Mouse (Mus musculus) midbrain, embryonic 11.5 days (tissue): ENCODE data around the gene Padi2. TPM values are rescaled to one million over a fixed set of nuclear protein-coding genes. Genes with fewer than 3 reads are reported as not detected.
A peak's percentile ranks its signal among the peaks of the same experiment; 100 is the strongest.

Source experiments
- ATAC-seq: fragments of 200-750 bp; cut with Nextera tagmentation; 2 replicates; pipeline ENCODE4 v1.8.0; 2017; ENCODE audit warnings: moderate TSS enrichment, moderate library complexity; ENCODE audit not compliant: low FRiP score
- DNase-seq: peaks from one replicate; pipeline ENCODE4 v3.0.0; 2015; ENCODE audit warnings: low spot score; ENCODE audit errors: missing footprints
- H3K27ac ChIP-seq: fragments of 300-500 bp; sonication (generic); 2 replicates; pipeline ENCODE4 v1.5.1; 2014; ENCODE audit warnings: low read depth, low read length
- H3K27me3 ChIP-seq: fragments of 300-500 bp; sonication (generic); 2 replicates; pipeline ENCODE4 v1.6.1; 2014; ENCODE audit warnings: mild to moderate bottlenecking, low read length, moderate library complexity, mixed read lengths; ENCODE audit not compliant: control insufficient read depth, insufficient read depth
- H3K36me3 ChIP-seq: fragments of 300-500 bp; sonication (generic); 2 replicates; pipeline ENCODE4 v1.6.1; 2014; ENCODE audit warnings: mild to moderate bottlenecking, low read length, moderate library complexity, mixed read lengths; ENCODE audit not compliant: control insufficient read depth, insufficient read depth
- H3K4me1 ChIP-seq: fragments of 300-500 bp; sonication (generic); 2 replicates; pipeline ENCODE4 v1.6.1; 2014; ENCODE audit warnings: low read length; ENCODE audit not compliant: control insufficient read depth, insufficient read depth
- H3K4me2 ChIP-seq: fragments of 300-500 bp; sonication (generic); 2 replicates; pipeline ENCODE4 v1.6.1; 2014; ENCODE audit warnings: mild to moderate bottlenecking, moderate library complexity
- H3K4me3 ChIP-seq: fragments of 300-500 bp; sonication (generic); 2 replicates; pipeline ENCODE4 v1.5.1; 2014; ENCODE audit warnings: low read depth, low read length
- H3K9ac ChIP-seq: fragments of 300-500 bp; sonication (generic); 2 replicates; pipeline ENCODE4 v1.6.1; 2014; ENCODE audit warnings: low read length
- H3K9me3 ChIP-seq: fragments of 300-500 bp; sonication (generic); 2 replicates; pipeline ENCODE4 v1.6.1; 2016; ENCODE audit warnings: low read length; ENCODE audit not compliant: control insufficient read depth
- WGBS: fragments of 180-500 bp; shearing (Covaris S2); extraction: QIAGEN DNeasy Blood & Tissue Kit; methylation state at CpG from one replicate; pipeline ENCODE4 v1.1.7; 2014; 5-methylcytosine and 5-hydroxymethylcytosine counted together
- polyA plus RNA-seq: library from polyadenylated mRNA; unstranded; fragments of >200 nt; fragmentation: Nextera tagmentation; extraction: Ambion mirVana; gene quantifications from 2 replicates; pipeline ENCODE4 v1.2.1, GENCODE M21; 2014

Padi2 gene
- polyA plus RNA-seq, 1 experiment from 2014 or later: 0.49 TPM

DNA sequence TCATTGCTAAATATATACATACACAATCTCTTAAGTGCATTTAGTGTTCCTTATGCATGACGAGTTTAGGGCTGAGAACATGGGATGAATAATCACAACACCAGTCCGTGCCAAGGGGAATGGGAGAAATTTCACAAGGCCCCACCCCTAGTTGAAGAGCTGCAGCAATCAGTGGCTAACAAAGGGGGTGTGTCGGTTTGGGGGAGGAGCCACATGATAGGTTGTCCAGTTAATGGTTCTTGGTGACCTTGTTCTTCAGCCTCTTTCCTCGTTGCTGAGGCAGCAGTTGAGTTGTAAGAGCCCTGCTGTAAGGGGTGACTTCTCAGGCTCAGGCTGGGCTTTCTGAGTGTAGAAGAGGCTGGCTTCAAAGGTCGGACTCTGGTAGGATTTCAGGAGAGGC is 56.8 kb downstream of the Padi2 start:
- no peaks in the 10 kb centered on the region for H3K27me3 ChIP-seq
- H3K36me3 ChIP-seq: no peaks in the 10 kb centered on the region; the same call in 1 of the 2 replicates
- H3K27ac ChIP-seq: no peak overlapping the region
- no peak overlapping the region for H3K4me2 ChIP-seq
- H3K9me3 ChIP-seq: no peaks in the 10 kb centered on the region
- H3K4me1 ChIP-seq: peaks cover 15% of the 10 kb centered on the region
- no peak overlapping the region for H3K9ac ChIP-seq
- no peak overlapping the region for H3K4me3 ChIP-seq
- DNase-seq (no peak), ATAC-seq (no peak)
- WGBS: 53% methylated on average over 5 of the region's 5 CpGs

DNA sequence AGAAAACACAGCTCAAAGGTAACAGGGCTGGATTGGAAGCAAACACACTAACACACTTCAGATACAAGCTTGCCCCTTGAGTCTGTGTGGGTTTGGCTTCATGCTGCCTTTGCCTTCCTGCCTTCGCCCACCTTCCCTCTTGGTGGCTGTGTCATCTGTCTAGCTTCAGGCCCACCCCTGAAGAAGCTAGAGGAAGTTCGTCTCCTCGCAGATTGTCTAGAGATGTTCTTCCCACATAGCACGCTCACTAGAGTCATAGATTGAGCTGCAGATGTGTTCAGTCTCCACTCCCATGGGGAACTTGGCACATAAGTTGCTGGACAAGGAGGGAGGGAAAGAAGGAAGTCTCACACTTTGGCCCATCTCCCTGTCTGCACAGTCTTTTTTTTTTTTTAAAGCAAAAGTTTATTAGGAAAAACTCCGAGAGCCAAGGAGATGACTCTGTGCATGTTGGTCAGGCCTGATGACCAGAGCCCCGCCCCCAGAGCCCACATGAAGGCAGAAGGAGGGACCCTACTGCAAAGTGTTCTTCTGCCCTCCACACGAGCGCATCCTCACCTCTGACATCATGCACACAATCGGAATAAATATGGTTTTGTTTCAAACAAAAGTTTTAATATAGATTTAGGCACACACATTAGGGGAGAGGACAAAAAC is 57.9 kb downstream of the Padi2 start:
- WGBS: 85% methylated on average over 9 of the region's 9 CpGs
- H3K27ac ChIP-seq: no peak overlapping the region
- peaks cover 15% of the 10 kb centered on the region for H3K4me1 ChIP-seq

DNA sequence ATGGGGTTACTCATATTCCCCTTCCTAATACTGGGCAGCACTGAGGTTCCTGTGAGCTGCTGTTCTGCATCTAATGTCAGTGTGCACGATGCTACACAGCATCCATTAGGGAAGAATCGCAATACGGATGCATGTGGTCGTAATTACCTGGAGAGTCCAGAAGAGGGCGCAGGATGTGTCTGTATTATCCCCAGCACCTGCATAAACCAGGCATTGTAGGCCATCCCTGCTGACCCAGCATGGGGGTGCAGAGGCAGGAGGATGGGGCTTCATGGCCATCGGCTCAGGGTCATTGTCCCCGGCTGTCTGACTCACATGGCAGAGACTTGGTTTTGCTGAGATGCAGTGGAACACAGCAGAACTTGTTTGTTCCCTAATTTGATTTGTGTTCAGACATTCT is 58.5 kb downstream of the Padi2 start:
- no peaks in the 10 kb centered on the region for H3K27me3 ChIP-seq
- 0 out of 2 replicates have a peak overlapping the region, but pooled peaks have one; percentile 20 for H3K9ac ChIP-seq
- no peak overlapping the region for H3K4me2 ChIP-seq
- H3K4me3 ChIP-seq: no peak overlapping the region
- no peak for ATAC-seq
- H3K27ac ChIP-seq: no peak overlapping the region
- WGBS: 16% methylated on average over 7 of the region's 7 CpGs
- H3K36me3 ChIP-seq: no peaks in the 10 kb centered on the region; the same call in 1 of the 2 replicates
- DNase-seq: peak; percentile 97
- peaks cover 15% of the 10 kb centered on the region for H3K4me1 ChIP-seq
- H3K9me3 ChIP-seq: no peaks in the 10 kb centered on the region

More for the DNA sequence above, 57.9 kb downstream of the Padi2 start:
- no peak for ATAC-seq
- no peaks in the 10 kb centered on the region; the same call in 1 of the 2 replicates for H3K36me3 ChIP-seq
- no peak overlapping the region for H3K4me3 ChIP-seq
- H3K9ac ChIP-seq: no peak overlapping the region
- no peak for DNase-seq
- H3K27me3 ChIP-seq: no peaks in the 10 kb centered on the region
- no peak overlapping the region for H3K4me2 ChIP-seq
- no peaks in the 10 kb centered on the region for H3K9me3 ChIP-seq

DNA sequence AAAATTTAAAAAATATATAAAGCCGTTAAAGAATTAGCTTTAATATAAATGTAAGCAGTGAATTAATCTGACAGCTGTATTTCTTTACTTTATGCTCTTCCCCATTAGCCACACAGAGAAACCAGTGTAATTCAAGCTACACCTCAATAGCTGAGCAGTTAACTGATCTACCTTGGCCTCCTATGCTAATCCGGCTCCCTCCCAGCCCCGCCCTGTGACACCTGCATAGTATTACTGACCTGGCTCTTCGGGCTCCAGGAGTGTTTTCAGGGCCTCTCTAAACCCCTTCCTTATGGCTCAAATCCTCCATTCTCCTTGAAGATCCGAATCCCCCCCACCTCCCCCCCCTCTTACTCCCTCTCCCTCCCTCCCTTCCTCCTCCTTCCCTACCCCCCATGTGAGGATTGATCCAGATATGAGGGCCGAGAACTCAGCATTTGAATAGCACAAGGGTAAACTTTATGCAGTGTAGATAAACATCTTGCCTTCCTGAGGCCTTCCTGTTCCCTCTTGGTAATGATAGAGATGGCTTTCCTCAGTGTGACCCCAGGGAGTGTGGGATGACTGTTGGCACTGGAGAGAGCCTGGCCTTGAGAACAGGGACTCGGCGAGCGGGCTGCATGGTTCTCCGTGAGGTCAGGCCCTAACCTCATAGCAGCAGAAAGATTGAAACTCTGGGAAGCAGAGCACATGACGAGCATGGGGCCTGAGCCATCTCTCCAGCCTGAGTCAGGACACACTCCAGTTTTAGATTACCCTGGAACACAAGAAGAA is 61.4 kb downstream of the Padi2 start:
- Histone ChIP-seq H3K9me3 (no peaks in the 10 kb centered on the region), H3K9ac (no peak overlapping the region), H3K4me1 (peaks cover 5% of the 10 kb centered on the region), H3K36me3 (peaks cover 8% of the 10 kb centered on the region), H3K27ac (no peak overlapping the region), H3K4me3 (no peak overlapping the region), H3K27me3 (no peaks in the 10 kb centered on the region), H3K4me2 (no peak overlapping the region)
- DNase-seq (no peak), ATAC-seq (no peak)
- 85% methylated on average over 11 of the region's 11 CpGs for WGBS

DNA sequence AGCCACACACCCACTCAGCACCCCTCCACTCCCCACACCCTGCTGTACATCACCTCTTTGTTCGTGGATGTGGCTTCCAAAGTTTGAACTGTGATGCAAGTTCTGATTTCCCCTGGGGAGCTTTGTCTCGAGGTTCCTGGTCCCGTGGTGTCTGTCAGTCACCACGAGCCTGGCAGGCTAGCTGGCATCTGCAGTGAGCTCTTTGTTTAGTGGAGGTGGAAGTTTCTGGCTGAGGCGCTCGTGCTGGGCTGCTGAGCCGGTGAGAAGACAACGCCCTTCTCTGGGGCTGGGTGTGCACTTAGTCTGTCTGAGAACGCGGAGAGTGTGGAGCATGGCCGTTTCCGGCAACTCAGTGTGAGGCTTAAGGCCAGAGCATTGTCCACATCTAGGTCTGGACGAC is 65.5 kb downstream of the Padi2 start:
- H3K4me1 ChIP-seq: no peaks in the 10 kb centered on the region
- peaks cover 28% of the 10 kb centered on the region for H3K36me3 ChIP-seq
- 90% methylated on average over 13 of the region's 13 CpGs for WGBS
- no peak for DNase-seq
- H3K4me2 ChIP-seq: no peak overlapping the region
- H3K9ac ChIP-seq: no peak overlapping the region
- no peak overlapping the region for H3K27ac ChIP-seq
- H3K27me3 ChIP-seq: no peaks in the 10 kb centered on the region
- no peaks in the 10 kb centered on the region for H3K9me3 ChIP-seq
- no peak overlapping the region for H3K4me3 ChIP-seq
- no peak for ATAC-seq

DNA sequence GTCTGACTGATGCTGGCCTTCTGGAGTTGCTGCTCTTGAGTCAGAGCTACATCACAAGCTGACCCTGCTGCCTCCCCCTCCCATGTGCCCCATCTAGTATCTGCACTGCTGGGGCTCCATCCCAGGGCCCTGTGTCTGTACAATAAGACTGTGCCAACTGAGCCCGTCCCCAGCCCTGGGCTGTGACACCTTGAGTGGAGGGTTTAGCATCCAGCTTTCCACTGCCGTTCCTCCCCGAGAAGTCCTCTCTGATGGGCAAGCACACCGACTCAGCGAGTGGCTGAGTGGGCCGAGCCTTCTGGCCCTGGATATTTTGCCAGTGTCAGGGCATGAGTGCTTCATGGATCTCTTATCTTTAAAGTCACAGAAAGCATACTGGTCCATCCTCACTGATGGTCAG is 68.3 kb downstream of the Padi2 start:
- Histone ChIP-seq H3K27me3 (no peaks in the 10 kb centered on the region), H3K36me3 (peaks cover 39% of the 10 kb centered on the region)
- WGBS: 95% methylated on average over 6 of the region's 6 CpGs

DNA sequence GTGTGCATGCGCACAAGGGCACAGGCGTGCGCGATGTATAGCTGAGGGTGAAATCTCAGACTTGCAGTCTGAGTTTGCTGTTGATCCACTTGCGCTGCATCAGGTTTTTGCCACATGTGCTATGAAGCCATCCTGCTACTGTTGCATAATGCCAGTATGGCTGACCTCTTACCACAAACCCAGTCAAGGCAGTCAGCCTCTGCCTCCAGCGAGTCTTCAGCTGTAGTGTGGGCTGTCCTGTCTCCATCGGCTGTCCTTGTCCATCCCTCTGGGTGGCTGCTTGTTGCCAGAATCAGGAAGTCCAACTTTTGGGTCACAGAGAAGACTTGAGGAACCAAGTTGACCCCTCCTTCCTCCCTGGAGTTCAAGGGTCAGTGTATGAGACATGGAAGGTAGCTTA is 69.2 kb downstream of the Padi2 start:
- ATAC-seq (no peak), DNase-seq (no peak)
- Histone ChIP-seq H3K9ac (no peak overlapping the region), H3K36me3 (peaks cover 39% of the 10 kb centered on the region), H3K27me3 (no peaks in the 10 kb centered on the region), H3K4me2 (no peak overlapping the region), H3K9me3 (no peaks in the 10 kb centered on the region), H3K4me1 (no peaks in the 10 kb centered on the region), H3K27ac (no peak overlapping the region), H3K4me3 (no peak overlapping the region)
- 97% methylated on average over 7 of the region's 7 CpGs for WGBS

More for the DNA sequence above, 68.3 kb downstream of the Padi2 start:
- no peak for DNase-seq
- H3K4me2 ChIP-seq: no peak overlapping the region
- no peaks in the 10 kb centered on the region for H3K9me3 ChIP-seq
- no peak overlapping the region for H3K4me3 ChIP-seq
- H3K9ac ChIP-seq: no peak overlapping the region
- no peaks in the 10 kb centered on the region for H3K4me1 ChIP-seq
- no peak overlapping the region for H3K27ac ChIP-seq
- no peak for ATAC-seq

DNA sequence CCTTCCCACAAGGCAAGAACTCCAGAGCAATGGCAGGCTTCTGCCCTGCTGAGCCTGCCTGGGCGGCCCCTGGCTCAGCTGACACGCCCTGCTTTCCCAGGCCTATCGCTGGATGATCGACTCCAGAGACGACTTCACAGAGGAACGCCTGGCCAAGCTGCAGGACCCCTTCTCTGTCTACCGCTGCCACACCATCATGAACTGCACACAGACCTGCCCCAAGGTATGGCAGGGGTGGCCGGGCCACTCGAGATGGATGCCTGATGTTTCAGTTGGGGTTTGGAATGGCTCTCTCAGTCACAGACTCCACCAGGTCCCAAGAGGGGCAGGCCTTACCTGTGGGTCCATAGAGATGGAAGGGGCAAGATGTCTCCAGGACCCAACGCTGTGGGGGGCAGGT is 71.1 kb downstream of the Padi2 start:
- ATAC-seq (no peak), DNase-seq (no peak)
- Histone ChIP-seq H3K4me1 (no peaks in the 10 kb centered on the region), H3K9ac (no peak overlapping the region), H3K36me3 (peaks cover 31% of the 10 kb centered on the region), H3K27ac (no peak overlapping the region), H3K4me2 (no peak overlapping the region), H3K4me3 (no peak overlapping the region), H3K9me3 (no peaks in the 10 kb centered on the region), H3K27me3 (no peaks in the 10 kb centered on the region)
- 89% methylated on average over 10 of the region's 10 CpGs for WGBS

DNA sequence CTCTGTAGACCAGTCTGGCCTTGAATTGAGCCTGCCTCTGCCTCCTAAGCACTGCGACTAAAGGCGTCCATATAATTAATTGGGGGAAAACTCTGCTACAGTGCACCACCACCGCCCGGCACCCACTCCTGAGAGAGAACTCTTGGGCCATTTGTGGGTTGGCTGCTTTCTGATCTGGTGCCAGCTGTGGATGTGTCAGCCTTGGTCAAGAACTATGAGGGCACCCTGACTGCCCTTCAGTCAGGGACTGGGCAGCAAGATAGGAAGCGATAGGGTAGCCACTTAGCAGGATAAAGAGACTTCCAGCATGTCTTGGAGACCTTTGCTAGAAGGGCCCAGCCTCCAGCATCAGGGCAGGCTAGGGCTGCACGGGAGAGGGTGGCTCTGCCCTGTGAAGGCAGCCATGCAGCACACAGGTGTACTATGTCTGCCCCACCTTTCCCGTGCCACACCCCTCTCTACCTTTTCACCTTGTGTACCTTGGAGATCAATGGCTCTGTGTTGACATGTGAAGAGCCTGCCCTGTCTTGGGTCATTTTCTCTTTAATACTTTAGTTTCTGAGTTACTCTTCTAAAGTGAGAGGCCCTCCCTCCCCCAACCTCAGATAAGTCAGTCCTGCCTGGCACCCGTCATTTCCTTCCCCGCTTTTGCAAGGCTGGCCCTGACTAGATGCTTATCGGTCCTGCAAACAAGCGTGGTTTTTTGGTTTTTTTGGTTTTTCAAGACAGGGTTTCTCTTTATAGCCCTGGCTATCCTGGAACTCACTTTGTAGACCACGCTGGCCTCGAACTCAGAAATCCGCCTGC is 71.9 kb downstream of the Padi2 start:
- Histone ChIP-seq H3K4me3 (no peak overlapping the region), H3K27me3 (no peaks in the 10 kb centered on the region), H3K9ac (no peak overlapping the region), H3K4me2 (no peak overlapping the region), H3K36me3 (peaks cover 28% of the 10 kb centered on the region), H3K9me3 (no peaks in the 10 kb centered on the region), H3K27ac (no peak overlapping the region), H3K4me1 (no peaks in the 10 kb centered on the region)
- 94% methylated on average over 14 of the region's 14 CpGs for WGBS
- DNase-seq (no peak), ATAC-seq (no peak)
